Mouse (Mus musculus) E14TG2a.4 (cell line): ENCODE measurements at regions not wholly inside any gene's neighbourhood (a gene's known extent, or its start where the extent isn't known, plus 50 kb on each side); places are given as distances from the start of the nearest gene placed in this dataset.
A peak's percentile ranks its signal among the peaks of the same experiment; 100 is the strongest.
"Not testable (repeated sequence)": the region's sequence is repeated elsewhere in the genome, so short reads cannot be mapped to it uniquely, and the experiment has no call there.

Source experiments
- H3K27me3 ChIP-seq: 2 replicates; pipeline ENCODE4 v1.6.1; 2014; ENCODE audit warnings: low read length, control low read depth; ENCODE audit not compliant: insufficient read depth
- H3K36me3 ChIP-seq: 2 replicates; pipeline ENCODE4 v1.6.1; 2014; ENCODE audit warnings: low read length, control low read depth; ENCODE audit not compliant: insufficient read depth
- H3K4me1 ChIP-seq: replicated peaks from 2 replicates; pipeline ENCODE4 v1.6.1; 2014; ENCODE audit warnings: low read depth, low read length, control low read depth
- H3K4me3 ChIP-seq: replicated peaks from 2 replicates; pipeline ENCODE4 v1.5.1; 2014; ENCODE audit warnings: mild to moderate bottlenecking, low read length
- H3K9me3 ChIP-seq: 2 replicates; pipeline ENCODE4 v1.6.1; 2014; ENCODE audit warnings: low read length, control low read depth
- CTCF ChIP-seq: conservative IDR thresholded peaks from 2 replicates; pipeline ENCODE4 v1.5.1; 2014; ENCODE audit warnings: low read length
- NANOG ChIP-seq: IDR thresholded peaks from 2 replicates; pipeline ENCODE4 v1.6.1; 2014; ENCODE audit warnings: borderline replicate concordance, low read length, mixed read lengths
- POU5F1 ChIP-seq: IDR thresholded peaks from 2 replicates; pipeline ENCODE4 v1.6.1; 2014; ENCODE audit warnings: low read length, borderline replicate concordance

DNA sequence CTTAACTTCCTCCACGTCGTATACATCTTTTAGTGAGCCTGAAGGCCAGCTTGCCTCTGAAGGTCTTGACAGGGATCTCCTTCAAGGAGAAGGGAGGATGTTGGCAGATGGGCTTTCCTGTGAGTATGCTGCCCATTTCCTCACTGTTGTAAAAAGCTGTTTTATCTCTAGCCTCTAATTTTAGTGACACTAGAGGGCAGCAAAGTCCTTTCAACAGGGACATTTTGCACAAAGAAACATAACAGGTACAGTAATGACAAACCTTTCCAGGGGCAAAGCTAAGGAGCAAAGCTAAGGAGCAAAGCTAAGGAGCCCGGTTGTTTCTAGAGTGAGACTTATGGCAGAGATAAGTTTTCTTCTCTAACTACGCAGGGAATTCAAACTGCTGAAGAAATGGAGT, 59.0 kb upstream of the Kbtbd8 start:
- TF ChIP-seq NANOG (no peak), CTCF (peak; percentile 47), POU5F1 (no peak)
- no peak overlapping the region for H3K4me3 ChIP-seq
- no peaks in the 10 kb centered on the region for H3K4me1 ChIP-seq
- H3K9me3 ChIP-seq, result peaks cover 19% of the 10 kb centered on the region
- no peaks in the 10 kb centered on the region for H3K36me3 ChIP-seq
- no peaks in the 10 kb centered on the region for H3K27me3 ChIP-seq

DNA sequence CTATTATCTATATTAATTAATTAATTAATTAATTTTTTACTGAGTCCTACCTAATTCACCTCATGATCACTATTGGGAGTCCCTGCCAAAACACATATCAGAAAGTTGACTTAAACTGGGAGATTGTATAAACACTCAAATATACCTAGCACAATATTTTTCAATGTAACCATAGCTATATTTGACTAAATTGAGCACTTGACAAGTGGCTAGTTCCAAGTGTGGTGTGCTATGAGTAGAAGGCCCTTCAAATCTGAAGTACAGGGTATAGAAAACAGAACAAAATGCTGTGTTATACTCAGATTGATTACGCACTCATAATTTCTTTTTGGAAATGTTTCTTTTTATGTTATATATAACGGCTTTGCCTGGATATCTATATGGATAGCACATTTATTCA, 60.8 kb upstream of the Kbtbd8 start:
- H3K4me3 ChIP-seq, result no peak overlapping the region
- TF ChIP-seq POU5F1, result no peak
- no peak for TF ChIP-seq NANOG
- TF ChIP-seq CTCF, result no peak
- peaks cover 25% of the 10 kb centered on the region for H3K9me3 ChIP-seq
- H3K27me3 ChIP-seq, result no peaks in the 10 kb centered on the region
- H3K4me1 ChIP-seq, result no peaks in the 10 kb centered on the region
- no peaks in the 10 kb centered on the region for H3K36me3 ChIP-seq

DNA sequence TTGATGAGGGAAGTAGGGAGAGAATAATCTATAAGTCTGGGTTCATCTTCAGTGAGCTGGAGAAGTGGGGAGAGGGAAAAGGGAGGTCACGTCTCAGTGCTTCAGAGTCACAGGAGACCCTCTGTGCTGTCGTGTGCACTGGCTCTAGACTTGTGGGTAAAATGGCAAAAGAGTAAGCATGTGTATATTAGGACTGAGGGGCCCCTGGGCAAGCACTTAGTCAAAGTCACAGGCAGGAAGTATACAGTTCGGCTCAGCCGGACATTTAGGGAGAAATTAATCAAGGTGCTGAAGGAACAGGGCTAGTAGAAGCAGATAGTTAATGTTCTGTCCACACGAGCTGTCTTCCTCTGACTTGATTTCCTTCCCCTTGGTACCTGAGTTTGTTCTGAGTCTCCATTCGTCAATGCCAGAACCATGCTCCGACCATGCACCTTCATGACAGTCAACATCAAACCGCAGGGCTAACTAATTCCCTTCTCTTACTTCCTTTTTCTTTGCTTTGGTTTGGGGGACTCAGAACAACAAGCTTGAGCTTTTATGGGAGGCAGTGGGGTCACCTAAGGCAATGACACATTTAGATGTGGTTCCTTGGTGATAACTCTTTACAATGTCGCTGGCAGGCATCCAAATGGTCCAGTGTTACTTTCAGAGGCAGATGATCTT, 63.2 kb upstream of the Kbtbd8 start:
- TF ChIP-seq NANOG, result no peak
- no peak for TF ChIP-seq CTCF
- no peak for TF ChIP-seq POU5F1
- H3K4me1 ChIP-seq, result no peaks in the 10 kb centered on the region
- peaks cover 25% of the 10 kb centered on the region for H3K9me3 ChIP-seq
- H3K36me3 ChIP-seq, result no peaks in the 10 kb centered on the region
- H3K27me3 ChIP-seq, result no peaks in the 10 kb centered on the region
- no peak overlapping the region for H3K4me3 ChIP-seq

DNA sequence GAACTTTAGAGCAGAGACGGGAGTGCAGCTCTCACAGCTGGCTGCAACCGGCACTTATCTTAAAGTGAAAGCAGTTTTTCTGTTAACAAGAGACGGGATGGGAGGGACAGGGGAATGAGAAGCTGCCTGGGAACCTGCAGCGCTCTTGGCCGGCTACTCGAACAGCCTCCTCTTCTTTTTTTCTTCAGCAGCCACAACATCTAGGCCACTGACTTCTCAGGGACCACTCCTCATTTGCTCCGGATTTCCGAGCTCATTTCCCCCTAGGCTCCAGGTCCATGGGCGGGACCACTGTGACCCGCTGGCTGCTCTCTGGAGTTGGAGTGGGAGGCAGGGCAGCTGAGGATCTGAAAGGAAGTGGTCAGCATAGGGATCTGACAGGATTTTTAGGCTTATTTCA, 75.7 kb upstream of the Kbtbd8 start:
- not testable (repeated sequence) for H3K4me3 ChIP-seq, H3K36me3 ChIP-seq, H3K9me3 ChIP-seq, H3K27me3 ChIP-seq, H3K4me1 ChIP-seq

DNA sequence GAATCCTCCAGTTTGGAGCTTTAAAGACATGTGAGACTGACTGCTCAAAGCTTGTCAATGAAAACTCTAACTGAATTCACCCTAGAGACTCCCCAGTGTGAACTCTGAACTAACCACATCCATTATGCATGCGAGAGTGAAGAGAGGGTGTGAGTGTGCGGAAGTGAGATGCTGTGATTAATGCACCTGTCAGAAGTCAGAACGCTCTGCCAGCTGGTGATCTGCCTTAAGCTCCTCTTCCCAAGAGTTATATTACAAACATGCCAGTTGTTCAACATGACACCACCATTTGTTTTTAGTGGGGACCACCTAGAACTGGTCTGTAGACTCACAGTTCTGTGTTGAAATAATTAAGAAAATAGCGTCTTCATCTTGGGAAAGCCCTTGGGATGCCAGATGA, 92.8 kb upstream of the Kbtbd8 start:
- Histone ChIP-seq H3K27me3 (no peaks in the 10 kb centered on the region), H3K4me1 (0 out of 2 replicates have a peak, but pooled peaks cover 5% of the 10 kb centered on the region), H3K4me3 (no peak overlapping the region), H3K9me3 (no peaks in the 10 kb centered on the region), H3K36me3 (no peaks in the 10 kb centered on the region)
- no peak for TF ChIP-seq NANOG
- no peak for TF ChIP-seq POU5F1
- no peak for TF ChIP-seq CTCF

DNA sequence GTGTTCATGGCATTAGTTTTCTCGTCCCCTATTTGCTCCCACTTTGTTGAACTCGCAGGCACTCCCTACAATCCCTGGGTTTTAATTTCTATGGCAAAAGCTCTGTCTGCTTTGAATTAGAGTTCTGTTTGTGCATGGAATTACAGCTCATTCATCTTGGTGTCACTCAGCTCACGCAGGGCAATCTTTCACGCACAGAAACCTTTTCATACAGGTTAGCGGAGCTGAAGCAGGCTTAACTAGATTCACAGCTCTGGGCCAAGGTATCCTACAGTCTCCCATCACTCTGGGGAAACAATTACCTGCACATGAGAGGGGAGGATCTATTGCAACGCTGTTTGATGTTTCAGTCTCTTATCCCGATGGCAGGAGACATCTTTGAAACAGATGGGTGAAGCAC, 95.3 kb upstream of the Kbtbd8 start:
- no peak for TF ChIP-seq POU5F1
- no peak for TF ChIP-seq CTCF
- TF ChIP-seq NANOG, result no peak
- Histone ChIP-seq H3K4me1 (peaks cover 12% of the 10 kb centered on the region; the same call in 1 of the 2 replicates), H3K4me3 (no peak overlapping the region), H3K9me3 (no peaks in the 10 kb centered on the region), H3K36me3 (no peaks in the 10 kb centered on the region), H3K27me3 (no peaks in the 10 kb centered on the region)

DNA sequence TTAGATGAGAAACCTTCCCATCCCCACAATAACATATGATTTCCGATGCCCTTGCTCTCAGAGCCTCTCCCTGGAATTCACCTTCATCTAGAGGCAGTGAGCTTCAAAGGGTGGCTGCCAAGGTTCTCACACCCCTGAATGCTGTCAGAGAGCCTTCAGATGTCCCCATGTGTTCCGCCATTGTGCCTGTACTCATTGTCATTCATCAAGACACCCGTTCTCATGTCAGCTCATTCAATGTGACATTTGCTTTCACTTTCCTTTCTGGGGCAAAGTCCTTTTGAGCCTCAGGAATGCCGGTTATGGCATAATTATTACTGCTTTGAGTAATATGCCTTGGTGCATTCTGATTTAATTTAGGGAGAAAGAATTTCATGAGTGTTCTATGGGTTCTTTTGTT, 99.1 kb upstream of the Kbtbd8 start:
- Histone ChIP-seq H3K9me3 (no peaks in the 10 kb centered on the region), H3K27me3 (no peaks in the 10 kb centered on the region), H3K36me3 (no peaks in the 10 kb centered on the region), H3K4me3 (no peak overlapping the region), H3K4me1 (peaks cover 9% of the 10 kb centered on the region; the same call in 1 of the 2 replicates)
- TF ChIP-seq POU5F1, result no peak
- no peak for TF ChIP-seq CTCF
- TF ChIP-seq NANOG, result no peak

DNA sequence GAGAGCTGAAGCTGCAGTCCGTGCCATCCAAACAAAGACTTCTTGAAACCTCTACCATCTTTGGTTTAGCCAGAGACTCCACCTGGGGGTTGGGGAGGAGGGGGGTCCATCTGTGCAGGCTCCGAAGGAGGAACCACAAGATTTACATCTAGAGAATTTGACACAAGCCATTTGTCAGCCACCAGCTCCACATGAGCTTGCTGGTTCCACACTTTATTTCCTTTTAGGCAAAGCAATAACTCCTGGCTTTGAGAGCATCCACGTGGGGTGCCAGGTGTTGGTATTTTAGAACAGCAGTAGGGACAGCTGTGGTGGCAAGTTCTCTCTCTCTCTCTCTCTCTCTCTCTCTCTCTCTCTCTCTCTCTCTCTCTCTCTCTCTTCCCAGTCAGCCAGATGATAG, 99.6 kb upstream of the Kbtbd8 start:
- Histone ChIP-seq H3K27me3 (no peaks in the 10 kb centered on the region), H3K4me3 (no peak overlapping the region), H3K9me3 (no peaks in the 10 kb centered on the region), H3K4me1 (peaks cover 9% of the 10 kb centered on the region; the same call in 1 of the 2 replicates), H3K36me3 (no peaks in the 10 kb centered on the region)
- TF ChIP-seq CTCF, result no peak
- no peak for TF ChIP-seq POU5F1
- no peak for TF ChIP-seq NANOG

DNA sequence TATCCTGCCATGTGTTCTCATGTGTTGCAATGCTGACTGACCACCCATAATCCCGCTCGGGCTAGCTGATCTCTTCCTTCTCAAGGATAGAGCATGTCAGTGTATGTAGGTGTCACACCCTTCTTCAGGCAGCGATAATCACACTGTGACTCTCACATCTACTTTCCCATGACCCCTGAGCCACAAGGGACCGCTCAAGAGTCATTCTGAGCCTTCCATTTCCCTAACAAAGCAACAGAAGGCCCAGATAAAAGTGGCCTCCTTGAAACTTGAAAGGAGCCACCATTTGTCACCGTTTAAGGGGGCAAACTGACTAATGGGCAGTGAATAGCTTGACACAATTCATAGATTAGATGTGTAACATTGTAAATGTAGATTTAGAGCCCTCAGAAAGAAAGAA, 103.9 kb upstream of the Kbtbd8 start:
- Histone ChIP-seq H3K36me3 (no peaks in the 10 kb centered on the region), H3K4me3 (no peak overlapping the region), H3K9me3 (no peaks in the 10 kb centered on the region), H3K4me1 (peaks cover 7% of the 10 kb centered on the region; the same call in 1 of the 2 replicates), H3K27me3 (no peaks in the 10 kb centered on the region)
- TF ChIP-seq NANOG (peak; percentile 27; the same call in 1 of the 2 replicates), POU5F1 (no peak), CTCF (no peak)

DNA sequence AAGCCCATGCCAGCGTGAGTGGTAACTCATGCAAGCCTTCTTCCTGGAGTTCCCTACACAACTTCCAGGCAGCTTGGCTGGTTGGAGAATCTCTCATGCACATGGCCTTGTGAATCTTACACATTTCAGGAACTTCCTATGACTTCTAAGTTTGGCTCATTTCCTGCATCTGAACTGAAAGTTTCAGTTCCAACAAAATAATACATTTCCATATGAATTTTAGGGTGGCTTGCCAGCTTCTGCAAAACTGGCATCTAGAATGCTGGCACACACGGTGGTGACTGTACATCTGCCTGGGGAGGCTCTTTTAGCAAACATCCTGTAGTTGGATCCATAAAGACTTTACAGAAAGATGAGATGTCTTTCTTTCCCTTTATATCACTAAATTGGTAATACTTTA, 110.6 kb upstream of the Kbtbd8 start:
- Histone ChIP-seq H3K27me3 (no peaks in the 10 kb centered on the region), H3K4me1 (no peaks in the 10 kb centered on the region)
- no peak for TF ChIP-seq CTCF
- TF ChIP-seq POU5F1, result no peak
- no peak for TF ChIP-seq NANOG

More for the DNA sequence above, 110.6 kb upstream of the Kbtbd8 start:
- H3K36me3 ChIP-seq, result no peaks in the 10 kb centered on the region
- H3K9me3 ChIP-seq, result no peaks in the 10 kb centered on the region
- H3K4me3 ChIP-seq, result no peak overlapping the region
